Mouse (Mus musculus): ENCODE data around the gene Kif13a. TPM values are rescaled to one million over a fixed set of nuclear protein-coding genes. Genes with fewer than 3 reads are reported as not detected.

The Kif13a gene
- 35.1 and 42.2 TPM in 2 replicates for polyA plus RNA-seq (2012; rRNA removed)

GRCm38 (mm10) chr13:46929719-46930658 lies at the start of gene Kif13a:
Gene Kif13a (minus strand): TSS chr13:46929867.

GRCm38 (mm10) chr13:46727837-46728268 lies 201.8 kb downstream of the Kif13a start, which contains the start of gene Nup153:
Gene Nup153 (minus strand): TSS chr13:46727940.

Other genes with a start within 250 kb of the Kif13a start
- 21.9 and 28.4 TPM in 2 replicates for gene Nup153, start 201.9 kb downstream of the Kif13a start, polyA plus RNA-seq (2012; rRNA removed)
- gene Nhlrc1, start 85.0 kb upstream of the Kif13a start, polyA plus RNA-seq (2012; rRNA removed), result 6.5 and 7.0 TPM in 2 replicates
- gene Kdm1b, start 113.6 kb upstream of the Kif13a start, polyA plus RNA-seq (2012; rRNA removed), result 13.2 and 16.1 TPM in 2 replicates
- gene Tpmt, start 114.9 kb upstream of the Kif13a start, polyA plus RNA-seq (2012; rRNA removed), result 3.4 and 5.6 TPM in 2 replicates
- 36.6 and 39.9 TPM in 2 replicates for gene Dek, start 176.3 kb upstream of the Kif13a start, polyA plus RNA-seq (2012; rRNA removed)
- gene Rnf144b, start 192.8 kb upstream of the Kif13a start, polyA plus RNA-seq (2012; rRNA removed), result 2.7 and 2.9 TPM in 2 replicates